Mouse (Mus musculus): ENCODE data around the gene Lmln.
"Not testable (repeated sequence)": the region's sequence is repeated elsewhere in the genome, so short reads cannot be mapped to it uniquely, and the experiment has no call there.

Lmln gene

GRCm38 (mm10) chr16:33062024-33062681 is at the start of gene Lmln:
TSS of gene Lmln (plus strand) at chr16:33062521.
- peak; percentile 88 for DNase-seq (ENCODE audit: low spot score)

GRCm38 (mm10) chr16:33013801-33014200 is 48.5 kb upstream of the Lmln start:
- DNase-seq (ENCODE audit: low spot score), result no peak

GRCm38 (mm10) chr16:33014921-33015320 is 47.4 kb upstream of the Lmln start:
- DNase-seq (ENCODE audit: low spot score), result no peak

- DNase-seq (ENCODE audit: low spot score), result no peak
These were observed 46.9 kb upstream of the Lmln start for GRCm38 (mm10) chr16:33015396-33015907.

GRCm38 (mm10) chr16:33015986-33016385 is 46.3 kb upstream of the Lmln start:
- no peak for DNase-seq (ENCODE audit: low spot score)

GRCm38 (mm10) chr16:33017677-33018349 is 44.5 kb upstream of the Lmln start:
- no peak for DNase-seq (ENCODE audit: low spot score)

- DNase-seq (ENCODE audit: low spot score), result peak; percentile 9
These were observed 43.1 kb upstream of the Lmln start for GRCm38 (mm10) chr16:33019117-33019770.

GRCm38 (mm10) chr16:33021381-33021780 is 40.9 kb upstream of the Lmln start:
- no peak for DNase-seq (ENCODE audit: low spot score)

- DNase-seq (ENCODE audit: low spot score), result peak; percentile 50
These were observed 38.6 kb upstream of the Lmln start for GRCm38 (mm10) chr16:33023750-33024149.

- DNase-seq (ENCODE audit: low spot score), result no peak
These were observed 37.7 kb upstream of the Lmln start for GRCm38 (mm10) chr16:33024456-33025104.

- no peak for DNase-seq (ENCODE audit: low spot score)
These were observed 36.0 kb upstream of the Lmln start for GRCm38 (mm10) chr16:33026357-33026756.

GRCm38 (mm10) chr16:33036006-33036405 is 26.3 kb upstream of the Lmln start:
- no peak for DNase-seq (ENCODE audit: low spot score)

- no peak for DNase-seq (ENCODE audit: low spot score)
These were observed 19.6 kb upstream of the Lmln start for GRCm38 (mm10) chr16:33042682-33043081.

GRCm38 (mm10) chr16:33043268-33043667 is 19.1 kb upstream of the Lmln start:
- no peak for DNase-seq (ENCODE audit: low spot score)

- DNase-seq (ENCODE audit: low spot score), result no peak
These were observed 14.3 kb upstream of the Lmln start for GRCm38 (mm10) chr16:33048004-33048403.

GRCm38 (mm10) chr16:33048686-33049085 is 13.6 kb upstream of the Lmln start:
- DNase-seq (ENCODE audit: low spot score), result no peak

- no peak for DNase-seq (ENCODE audit: low spot score)
These were observed 12.5 kb upstream of the Lmln start for GRCm38 (mm10) chr16:33049809-33050208.

GRCm38 (mm10) chr16:33053141-33053540 is 9.2 kb upstream of the Lmln start:
- no peak for DNase-seq (ENCODE audit: low spot score)

GRCm38 (mm10) chr16:33054927-33055326 is 7.4 kb upstream of the Lmln start:
- DNase-seq (ENCODE audit: low spot score), result not testable (repeated sequence)

- DNase-seq (ENCODE audit: low spot score), result no peak
These were observed 6.7 kb upstream of the Lmln start for GRCm38 (mm10) chr16:33055655-33056054.

GRCm38 (mm10) chr16:33056095-33056785 is 6.1 kb upstream of the Lmln start, which contains the start of the genes Iqcg and Rpl35a:
TSS of gene Iqcg (minus strand) at chr16:33056218.
TSS of gene Rpl35a (plus strand) at chr16:33056453.
- peak; percentile 73 for DNase-seq (ENCODE audit: low spot score)

- DNase-seq (ENCODE audit: low spot score), result no peak
These were observed 5.5 kb upstream of the Lmln start for GRCm38 (mm10) chr16:33056786-33057185.
